Mouse (Mus musculus) heart, adult 2 months (tissue): ENCODE data around the gene Cdc42ep2.

Experiments used
- CTCF ChIP-seq: fragments of 200-600 bp; IDR thresholded peaks from 2 replicates; pipeline ENCODE4 v1.8.1; 2022; ENCODE audit warnings: antibody characterized with exemption, mild to moderate bottlenecking, moderate library complexity
- EP300 ChIP-seq: fragments of 200-500 bp; IDR thresholded peaks from 2 replicates; pipeline ENCODE4 v1.6.1; 2011; ENCODE audit warnings: low read depth, low read length, control low read depth; ENCODE audit not compliant: insufficient read depth
- POLR2A ChIP-seq: fragments of 200-500 bp; IDR thresholded peaks from 2 replicates; pipeline ENCODE4 v1.6.1; 2011; ENCODE audit warnings: mild to moderate bottlenecking, low read depth, low read length, control low read depth; ENCODE audit not compliant: insufficient read depth

DNA sequence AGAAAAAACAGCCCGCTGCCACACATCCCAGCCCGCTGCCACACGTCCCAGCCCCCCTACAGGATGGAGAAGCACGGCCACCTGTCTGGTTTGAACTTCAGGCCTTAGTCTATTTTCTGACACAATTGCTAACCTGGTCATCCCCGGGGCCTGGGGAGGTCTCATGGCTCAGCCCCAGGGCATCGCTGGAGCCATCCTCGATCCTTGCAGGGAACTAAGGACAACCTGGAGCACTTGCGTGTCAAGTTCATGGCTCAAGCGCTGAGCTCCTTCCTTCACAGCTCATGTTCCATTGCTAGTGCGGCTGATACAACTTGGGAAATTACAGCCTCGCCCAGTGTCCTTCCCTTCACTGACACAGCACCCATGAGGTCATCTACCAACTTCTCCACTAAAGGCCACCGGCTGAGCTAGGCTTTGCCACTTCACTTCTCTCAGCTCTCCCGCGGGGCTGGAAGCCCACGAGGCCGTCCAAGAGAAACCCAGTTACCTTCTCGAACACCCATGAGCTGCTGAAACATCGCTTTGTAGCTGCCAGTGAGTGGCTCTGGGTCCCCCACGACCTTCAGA is 28.7 kb upstream of the Cdc42ep2 start:
- TF ChIP-seq CTCF (no peak), POLR2A (no peak), EP300 (no peak)
